Mouse (Mus musculus) brain, embryonic 14.5 days (tissue): ENCODE results near the gene Nup210l. TPM values are rescaled to one million over a fixed set of nuclear protein-coding genes. Genes with fewer than 3 reads are reported as not detected.

Experiments used
- DNase-seq: peaks from one replicate; pipeline ENCODE4 v3.0.0-alpha.2; 2011; ENCODE audit warnings: low read depth
- CTCF ChIP-seq: fragments of 200-500 bp; IDR thresholded peaks from 2 replicates; pipeline ENCODE4 v1.5.1; 2012; ENCODE audit warnings: inconsistent platforms, mild to moderate bottlenecking, moderate library complexity, borderline replicate concordance; ENCODE audit not compliant: insufficient read depth, insufficient read length; ENCODE audit errors: extremely low read depth
- POLR2A ChIP-seq: fragments of 200-500 bp; IDR thresholded peaks from 2 replicates; pipeline ENCODE4 v1.6.1; 2012; ENCODE audit warnings: mild to moderate bottlenecking, inconsistent platforms, borderline replicate concordance; ENCODE audit not compliant: poor library complexity, insufficient read depth, insufficient read length, severe bottlenecking; ENCODE audit errors: extremely low read depth
- polyA plus RNA-seq: library from polyadenylated mRNA; depleted of rRNA; stranded (reverse); fragments of >200 nt; gene quantifications from 2 replicates; pipeline ENCODE4 v1.2.3, GENCODE M21; 2012

Gene Nup210l
- polyA plus RNA-seq, 1 experiment, result 1.8 TPM

- no peak for DNase-seq
These were observed 33.7 kb downstream of the Nup210l start for GRCm38 (mm10) chr3:90137606-90138005.

GRCm38 (mm10) chr3:90139962-90140361 is 36.0 kb downstream of the Nup210l start:
- no peak for TF ChIP-seq POLR2A
- no peak for TF ChIP-seq CTCF
- DNase-seq, result no peak

More at GRCm38 (mm10) chr3:90137606-90138005, 33.7 kb downstream of the Nup210l start:
- TF ChIP-seq CTCF (no peak), POLR2A (no peak)

- DNase-seq, result no peak
- TF ChIP-seq POLR2A, result no peak
- TF ChIP-seq CTCF, result no peak
These were observed 41.5 kb downstream of the Nup210l start for GRCm38 (mm10) chr3:90145461-90145860.

- peak; percentile 7 for DNase-seq
- no peak for TF ChIP-seq CTCF
These were observed 42.7 kb downstream of the Nup210l start for GRCm38 (mm10) chr3:90146651-90147050.

- TF ChIP-seq CTCF (no peak), POLR2A (no peak)
These were observed 47.3 kb downstream of the Nup210l start for GRCm38 (mm10) chr3:90151086-90151740.

GRCm38 (mm10) chr3:90155996-90156395 is 52.1 kb downstream of the Nup210l start:
- TF ChIP-seq CTCF (no peak), POLR2A (no peak)
- no peak for DNase-seq

More at GRCm38 (mm10) chr3:90151086-90151740, 47.3 kb downstream of the Nup210l start:
- no peak for DNase-seq

GRCm38 (mm10) chr3:90159757-90160156 is 55.8 kb downstream of the Nup210l start:
- TF ChIP-seq POLR2A, result no peak
- TF ChIP-seq CTCF, result no peak
- DNase-seq, result no peak

- TF ChIP-seq POLR2A (no peak), CTCF (no peak)
- no peak for DNase-seq
These were observed 57.6 kb downstream of the Nup210l start for GRCm38 (mm10) chr3:90161541-90161940.

GRCm38 (mm10) chr3:90179566-90179965 is 75.6 kb downstream of the Nup210l start:
- TF ChIP-seq POLR2A (no peak), CTCF (no peak)
- no peak for DNase-seq

- TF ChIP-seq POLR2A, result no peak
- no peak for TF ChIP-seq CTCF
- DNase-seq, result no peak
These were observed 79.6 kb downstream of the Nup210l start for GRCm38 (mm10) chr3:90183581-90183980.

- DNase-seq, result no peak
These were observed 87.1 kb downstream of the Nup210l start for GRCm38 (mm10) chr3:90190859-90191510.

GRCm38 (mm10) chr3:90194759-90195158 is 90.8 kb downstream of the Nup210l start:
- DNase-seq, result peak; percentile 38
- TF ChIP-seq POLR2A (no peak), CTCF (no peak)

More at GRCm38 (mm10) chr3:90190859-90191510, 87.1 kb downstream of the Nup210l start:
- TF ChIP-seq POLR2A (no peak), CTCF (no peak)
